Mouse (Mus musculus): ENCODE data around the gene Cx3cr1.
"Not testable (repeated sequence)": the region's sequence is repeated elsewhere in the genome, so short reads cannot be mapped to it uniquely, and the experiment has no call there.

The Cx3cr1 gene

GRCm38 (mm10) chr9:120027401-120028151 is 42.1 kb downstream of the Cx3cr1 start:
- peak in 1 of 2 experiments; percentile 35 for DNase-seq (ENCODE audit: low spot score in 2 of 2)

DNA sequence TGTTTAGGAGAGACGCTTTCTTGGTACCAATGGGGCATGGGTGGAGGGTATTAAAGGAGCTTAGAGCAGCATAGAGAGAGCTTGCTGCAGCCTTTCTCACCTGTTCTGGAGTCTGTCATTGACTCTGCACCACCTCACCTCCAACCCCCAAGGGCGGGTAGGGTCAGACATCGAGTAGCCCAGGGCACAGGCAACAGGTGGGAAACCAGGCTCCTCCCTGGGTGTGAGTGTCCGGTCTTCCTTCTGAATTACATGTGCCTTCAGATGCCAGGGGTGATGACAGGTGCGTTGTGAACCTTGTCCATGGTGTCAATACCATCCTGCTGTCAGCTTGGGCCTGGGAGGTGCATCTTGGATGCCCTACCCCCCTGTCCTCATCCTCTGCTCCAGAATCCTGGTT is 45.1 kb downstream of the Cx3cr1 start:
- no peak for DNase-seq (ENCODE audit: low spot score in 2 of 2)

- no peak for DNase-seq (ENCODE audit: low spot score in 2 of 2)
These were observed 45.5 kb downstream of the Cx3cr1 start for GRCm38 (mm10) chr9:120024171-120024570.

GRCm38 (mm10) chr9:120023086-120023811 is 46.4 kb downstream of the Cx3cr1 start, which contains the start of gene Xirp1:
Xirp1 (minus strand) TSS chr9:120023598.
- DNase-seq (ENCODE audit: low spot score in 2 of 2), result no peak

DNA sequence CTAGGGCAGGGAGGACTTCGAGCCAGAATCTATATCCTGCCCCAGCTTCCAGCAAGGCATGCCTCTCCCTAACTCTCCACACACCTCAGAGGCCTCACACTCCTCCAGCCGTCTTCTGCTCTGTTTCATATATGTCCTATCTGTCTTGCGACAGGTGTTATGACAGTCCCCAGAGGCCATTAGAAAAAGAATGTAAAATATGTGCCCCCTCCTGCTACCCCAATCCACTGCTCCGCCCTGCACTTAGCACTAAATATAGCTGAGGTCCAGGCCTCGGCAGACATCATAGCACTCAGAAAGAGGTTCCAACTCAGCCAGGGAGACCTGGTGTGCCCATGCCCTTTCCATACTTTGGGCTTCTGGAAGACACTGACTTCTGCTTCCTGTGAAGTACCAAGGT is 48.5 kb downstream of the Cx3cr1 start:
- DNase-seq (ENCODE audit: low spot score in 2 of 2), result no peak

- DNase-seq (ENCODE audit: low spot score in 2 of 2), result peak in 1 of 2 experiments; percentile 54
These were observed 49.3 kb downstream of the Cx3cr1 start for GRCm38 (mm10) chr9:120020285-120020890.

- DNase-seq (ENCODE audit: low spot score in 2 of 2), result no peak
These were observed 52.7 kb downstream of the Cx3cr1 start for GRCm38 (mm10) chr9:120016956-120017355.

GRCm38 (mm10) chr9:120014828-120015227 is 54.9 kb downstream of the Cx3cr1 start:
- DNase-seq (ENCODE audit: low spot score in 2 of 2), result no peak

- DNase-seq (ENCODE audit: low spot score in 2 of 2), result no peak
These were observed 56.3 kb downstream of the Cx3cr1 start for GRCm38 (mm10) chr9:120013251-120013820.

DNA sequence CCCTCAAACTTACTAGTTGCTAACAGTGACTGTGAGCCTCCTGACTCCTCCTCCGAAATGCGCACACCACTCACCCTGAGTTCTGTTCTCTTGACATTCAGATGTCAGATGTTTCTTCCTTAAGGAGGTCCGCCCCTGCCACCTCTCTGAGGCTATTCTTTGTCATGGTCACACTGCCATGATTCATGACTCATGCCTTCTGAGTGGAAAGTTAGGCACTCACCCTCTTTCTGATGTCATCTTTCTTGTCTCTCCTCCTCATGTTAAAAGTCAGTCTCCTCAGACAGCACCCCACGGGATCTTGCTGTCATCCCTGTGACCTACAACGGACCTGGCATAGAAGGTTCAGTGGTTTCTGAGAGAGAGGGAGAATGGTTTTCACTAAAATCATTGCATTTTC is 56.9 kb downstream of the Cx3cr1 start:
- DNase-seq (ENCODE audit: low spot score in 2 of 2), result no peak

DNA sequence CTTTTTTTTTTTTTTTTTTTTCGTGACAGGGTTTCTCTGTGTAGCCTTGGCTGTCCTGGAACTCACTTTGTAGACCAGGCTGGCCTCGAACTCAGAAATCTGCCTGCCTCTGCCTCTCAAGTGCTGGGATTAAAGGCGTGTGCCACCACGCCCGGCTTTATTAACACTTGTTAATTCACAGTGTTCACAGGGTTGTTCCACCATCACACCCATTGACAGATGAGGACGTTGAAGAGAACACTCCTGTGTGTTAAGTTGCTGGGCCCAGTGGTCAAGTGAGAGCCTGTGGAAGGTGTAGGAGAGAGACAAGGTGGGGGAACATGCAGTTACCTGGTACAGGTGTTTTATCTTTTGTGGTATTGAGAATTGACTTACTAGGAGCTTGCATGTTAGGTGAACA is 57.5 kb downstream of the Cx3cr1 start:
- not testable (repeated sequence) for DNase-seq (ENCODE audit: low spot score in 2 of 2)

DNA sequence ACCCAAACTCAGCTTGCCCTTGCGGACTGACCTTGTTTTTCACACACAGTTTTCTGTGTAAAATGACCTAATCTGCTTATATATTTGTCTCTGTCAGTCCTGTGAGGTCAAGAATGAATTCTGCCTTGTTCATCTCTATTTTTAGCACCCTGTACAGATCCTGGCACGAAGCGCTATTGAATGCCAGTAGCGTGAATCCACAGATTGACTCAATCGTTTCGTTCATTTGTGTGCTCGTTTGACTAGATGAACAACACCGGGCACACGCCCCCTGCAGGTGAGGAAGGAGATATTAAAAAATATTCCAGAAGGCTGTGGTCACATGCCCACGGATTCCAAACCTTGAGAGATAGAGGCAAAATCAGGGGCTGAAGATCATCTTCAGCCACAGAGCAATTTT is 58.1 kb downstream of the Cx3cr1 start:
- peak in 1 of 2 experiments; percentile 64 for DNase-seq (ENCODE audit: low spot score in 2 of 2)

DNA sequence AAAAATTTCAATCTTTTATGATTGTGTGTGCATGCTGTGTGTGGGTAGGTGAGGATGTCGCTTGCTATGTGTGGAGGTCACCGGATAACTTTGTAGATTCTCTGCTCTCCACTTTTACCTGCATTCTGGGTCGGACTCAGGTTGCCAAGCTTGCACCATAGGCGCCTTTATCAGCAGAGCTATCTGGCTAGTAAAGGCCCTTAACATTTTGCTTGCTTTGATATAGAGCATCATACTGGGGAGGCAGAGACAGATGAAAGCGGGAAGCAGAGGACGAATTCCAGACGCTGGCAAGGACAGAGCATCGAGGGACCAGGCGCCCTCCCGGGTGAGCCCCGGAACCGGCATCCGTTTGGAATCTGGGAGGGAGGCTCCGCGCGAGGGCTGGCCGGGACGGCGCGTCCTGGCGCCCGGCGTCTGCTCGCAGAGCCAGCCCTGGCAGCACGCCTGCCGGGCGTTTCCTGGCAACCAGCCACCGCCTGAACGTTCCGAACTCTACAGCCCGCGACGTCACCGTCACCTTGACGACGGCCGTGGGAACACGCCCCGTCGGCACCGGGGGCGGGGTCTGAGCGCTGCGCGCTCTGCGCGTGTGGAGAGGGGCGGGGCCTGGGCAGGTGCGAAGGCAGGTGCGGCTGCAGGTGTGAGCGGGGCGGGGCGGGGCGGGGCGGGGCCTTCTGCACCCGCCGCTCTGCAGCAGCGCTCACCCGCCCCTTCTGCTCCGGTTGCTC is 58.7 kb downstream of the Cx3cr1 start:
- DNase-seq (ENCODE audit: low spot score in 2 of 2), result peak; percentile 98

DNA sequence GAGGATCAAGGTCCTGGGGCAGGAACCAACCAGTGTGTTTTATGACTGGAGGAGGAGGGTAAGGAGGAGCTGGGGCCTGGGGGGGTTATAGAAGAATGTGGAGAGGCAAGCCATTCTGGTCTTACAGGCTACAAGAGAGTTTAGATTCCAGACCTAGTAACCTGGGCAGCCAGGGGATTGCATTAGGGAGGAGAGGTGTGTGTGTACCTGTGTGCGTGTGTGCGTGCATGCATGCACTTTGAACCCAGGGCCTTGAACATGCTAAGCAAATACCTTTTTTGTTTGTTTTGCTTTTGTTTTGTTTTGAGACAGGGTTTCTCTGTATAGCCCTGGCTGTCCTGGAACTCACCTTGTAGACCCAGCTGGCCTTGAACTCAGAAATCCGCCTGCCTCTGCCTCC is 59.8 kb downstream of the Cx3cr1 start:
- no peak for DNase-seq (ENCODE audit: low spot score in 2 of 2)

DNA sequence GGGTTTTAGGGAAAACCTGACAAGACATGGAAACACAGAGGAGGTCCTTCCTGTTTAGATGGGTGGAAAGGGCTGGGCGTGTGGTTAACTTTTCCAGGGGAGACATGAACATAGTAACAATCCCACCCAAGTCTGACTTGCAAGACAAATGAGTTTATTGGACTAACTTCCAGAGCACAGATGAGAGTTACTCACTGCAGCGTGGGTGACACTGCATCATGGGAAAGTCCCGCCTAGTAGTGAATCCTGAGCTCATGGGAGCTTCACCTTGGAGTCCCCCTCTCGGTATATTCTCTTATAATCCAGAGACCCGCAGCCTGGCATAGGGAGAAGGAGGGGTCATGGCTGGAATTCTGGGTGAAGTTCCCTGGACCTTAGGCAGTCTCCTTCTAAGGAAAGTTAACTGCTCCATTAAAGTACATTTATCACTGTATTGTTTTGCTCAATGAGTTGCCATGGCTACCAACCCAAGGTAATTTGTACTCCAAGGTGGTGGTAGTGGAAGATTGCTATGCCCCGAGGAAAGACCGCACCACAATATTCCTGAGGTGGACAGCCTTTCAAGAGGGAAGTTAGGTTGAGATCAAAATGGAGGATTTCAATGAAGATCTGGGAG is 60.3 kb downstream of the Cx3cr1 start:
- no peak for DNase-seq (ENCODE audit: low spot score in 2 of 2)

DNA sequence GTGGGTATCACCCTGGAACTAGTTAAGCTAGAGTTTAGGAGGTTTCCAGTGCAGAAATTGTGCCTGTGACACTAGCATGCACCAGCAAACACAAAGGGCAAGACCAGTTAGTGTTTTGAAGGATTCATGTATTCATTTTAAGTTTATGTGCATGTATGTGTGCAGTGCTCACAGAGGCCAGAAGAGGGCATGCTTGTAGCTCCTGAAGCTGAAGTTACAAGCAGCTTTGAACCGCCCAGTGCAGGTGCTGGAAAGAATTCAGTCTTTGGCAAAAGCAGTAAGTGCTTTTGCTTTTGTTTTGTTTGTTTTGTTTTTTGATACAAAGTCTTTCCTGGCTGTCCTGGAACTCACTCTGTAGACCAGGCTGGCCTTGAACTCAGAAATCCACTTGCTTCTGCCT is 61.8 kb downstream of the Cx3cr1 start:
- DNase-seq (ENCODE audit: low spot score in 2 of 2), result no peak

DNA sequence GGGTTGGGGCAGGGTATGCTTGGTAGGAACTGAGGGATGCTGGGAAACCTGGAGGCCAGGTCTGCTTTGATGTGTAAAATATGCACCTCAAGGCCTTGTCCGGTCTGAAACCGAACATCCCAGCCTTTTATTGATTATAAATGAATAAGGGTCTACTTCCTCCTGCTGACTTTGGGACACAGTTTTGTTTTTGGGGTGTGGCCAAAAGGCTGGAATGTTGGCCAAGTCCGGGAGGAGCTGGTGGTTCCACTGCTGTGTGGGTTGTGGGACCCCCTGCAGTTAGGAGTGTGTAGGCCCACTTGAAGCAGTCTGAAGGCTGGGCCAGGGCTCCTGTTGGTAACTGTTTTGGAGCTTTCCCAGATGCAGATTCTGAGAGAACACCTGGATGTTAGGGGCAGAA is 63.7 kb downstream of the Cx3cr1 start:
- no peak for DNase-seq (ENCODE audit: low spot score in 2 of 2)

DNA sequence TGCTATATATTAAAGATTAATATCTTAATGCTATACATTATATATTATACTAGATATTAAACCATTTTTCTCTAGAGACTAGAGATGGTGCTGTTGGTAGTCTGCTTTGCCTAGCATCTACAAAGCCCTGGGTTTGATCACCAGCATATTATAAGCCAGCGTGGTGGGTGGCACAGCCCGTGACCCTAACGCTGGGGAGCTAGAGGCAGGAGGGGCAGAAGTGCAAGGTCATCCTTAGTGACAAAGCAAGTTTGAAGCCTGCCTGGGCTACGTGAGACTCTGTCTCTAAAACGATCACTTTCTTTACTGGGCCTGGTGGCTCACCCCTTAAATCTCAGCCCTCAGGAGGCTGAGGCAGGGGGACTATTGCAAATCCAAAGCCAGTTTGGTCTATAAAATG is 66.8 kb downstream of the Cx3cr1 start:
- no peak for DNase-seq (ENCODE audit: low spot score in 2 of 2)

DNA sequence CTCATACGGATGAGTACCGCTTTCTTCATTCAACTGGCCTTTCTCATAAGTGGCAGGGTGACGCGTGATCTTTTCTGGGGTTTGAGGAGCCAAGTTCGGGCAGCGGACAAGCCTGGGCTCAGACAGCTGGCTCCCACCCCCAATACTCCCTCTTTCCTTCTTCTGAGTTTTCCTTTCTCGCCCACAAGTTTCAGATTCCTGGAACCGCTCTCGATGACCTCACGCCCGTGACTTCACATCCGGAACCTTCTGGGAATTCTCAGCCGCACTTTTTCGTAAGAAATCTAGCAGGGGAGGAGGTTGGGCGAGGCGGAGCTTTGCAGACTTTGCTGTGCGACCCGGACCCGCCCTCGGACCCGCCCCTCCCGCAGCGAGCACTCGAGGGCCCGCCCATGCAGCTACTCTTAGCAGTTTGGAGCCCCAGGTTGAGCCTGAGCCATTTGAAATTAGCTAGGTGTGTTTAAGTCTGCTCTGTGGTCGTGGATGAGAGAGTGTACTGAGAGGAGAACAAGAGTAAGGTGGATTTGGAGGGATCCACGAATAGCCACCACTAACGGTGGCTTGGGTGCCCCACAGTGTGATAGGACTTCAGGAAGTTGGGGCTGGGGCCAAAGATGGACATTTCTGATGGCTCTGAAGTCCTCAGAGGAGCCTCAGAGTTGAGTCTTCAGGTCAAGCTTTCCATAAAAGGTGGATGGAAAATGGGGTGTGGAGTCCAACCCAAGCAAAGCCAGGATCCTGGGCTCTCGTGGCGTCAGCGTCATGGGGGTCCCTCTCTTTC is 67.5 kb downstream of the Cx3cr1 start:
- DNase-seq (ENCODE audit: low spot score in 2 of 2), result peak; percentile 82 to 87

GRCm38 (mm10) chr9:120000761-120001160 is 68.9 kb downstream of the Cx3cr1 start:
- no peak for DNase-seq (ENCODE audit: low spot score in 2 of 2)
